ENCODE assay signal across 12 mouse cellular contexts in the genomic region with DNA sequence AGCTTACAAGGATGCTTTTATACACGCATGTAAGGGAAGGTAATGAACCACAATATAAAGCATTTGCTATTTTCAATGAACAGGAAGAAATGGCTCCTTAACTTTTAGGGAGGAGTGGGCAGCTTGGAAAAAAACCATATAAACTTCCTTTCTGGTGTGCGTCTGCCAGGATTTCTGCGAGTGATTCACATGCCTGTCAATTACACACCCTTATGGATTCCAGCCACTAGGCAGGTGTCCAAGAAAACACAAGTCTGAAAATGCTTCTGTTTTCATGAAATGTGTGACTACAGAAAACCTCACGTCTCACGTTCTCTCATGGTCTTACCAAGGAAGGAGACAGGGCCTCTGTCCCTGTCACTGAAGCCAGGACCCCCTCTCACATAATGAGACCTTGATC.
DNase-seq lines count a peak whose midpoint lies in the region; ATAC-seq and TF ChIP-seq lines count a peak whose summit lies in the region.
"Had no signal": no experiment of that assay in that cellular context is flagged by ENCODE, and none has a peak within 500 bp of the region (broad histone marks: within the 10 kb centered on the region; RNA-seq: fewer than 3 reads in every experiment).

No protein-coding gene starts in this region.

- H3K9ac ChIP-seq in hindbrain, postnatal 0 days (replicated peaks; ENCODE audit: low read length): no peak overlapping the region
- no peak overlapping the region for H3K9ac ChIP-seq in hindbrain, embryonic 13.5 days
- H3K9ac ChIP-seq: heart, embryonic 13.5 days; neural tube, embryonic 12.5 days; stomach, embryonic 15.5 days had no signal

- no peak for ATAC-seq in hindbrain, postnatal 0 days
- no peak for ATAC-seq in hindbrain, embryonic 13.5 days (ENCODE audit: low FRiP score)

- no peaks in the 10 kb centered on the region for H3K9me3 ChIP-seq in hindbrain, postnatal 0 days (ENCODE audit: low read length)
- H3K9me3 ChIP-seq in hindbrain, embryonic 13.5 days: no peaks in the 10 kb centered on the region
- H3K9me3 ChIP-seq: heart, embryonic 13.5 days; neural tube, embryonic 12.5 days; stomach, embryonic 15.5 days had no signal

- peaks cover 6% of the 10 kb centered on the region; the same call in 1 of the 2 replicates for H3K4me1 ChIP-seq in hindbrain, postnatal 0 days (ENCODE audit: insufficient read depth, low read length)
- peaks cover 21% of the 10 kb centered on the region for H3K4me1 ChIP-seq in hindbrain, embryonic 13.5 days (replicated peaks)
- H3K4me1 ChIP-seq: neural tube, embryonic 12.5 days; stomach, embryonic 15.5 days had no signal

- H3K27me3 ChIP-seq in hindbrain, postnatal 0 days (ENCODE audit: insufficient read depth, low read length): no peaks in the 10 kb centered on the region
- H3K27me3 ChIP-seq in hindbrain, embryonic 13.5 days: no peaks in the 10 kb centered on the region
- H3K27me3 ChIP-seq: heart, embryonic 13.5 days; neural tube, embryonic 12.5 days; stomach, embryonic 15.5 days had no signal

- intact Hi-C loops in left cerebral cortex, postnatal 36 days (cut with DNase I): no loop called here

- no peaks in the 10 kb centered on the region for H3K36me3 ChIP-seq in hindbrain, postnatal 0 days (ENCODE audit: insufficient read depth, low read length)
- H3K36me3 ChIP-seq in hindbrain, embryonic 13.5 days: no peaks in the 10 kb centered on the region
- H3K36me3 ChIP-seq: heart, embryonic 13.5 days; neural tube, embryonic 12.5 days; stomach, embryonic 15.5 days had no signal

- no peak overlapping the region for H3K27ac ChIP-seq in hindbrain, postnatal 0 days
- no peak overlapping the region for H3K27ac ChIP-seq in hindbrain, embryonic 13.5 days
- H3K27ac ChIP-seq: heart, embryonic 13.5 days; kidney, postnatal 0 days; neural tube, embryonic 12.5 days; stomach, embryonic 15.5 days had no signal

- peak; percentile 17 to 27 for DNase-seq in cerebellum, adult 18-20 months
- no peak for DNase-seq in cerebellum, adult 11-12 months
- peak; percentile 37 for DNase-seq in hindbrain, postnatal 0 days (ENCODE audit: low spot score)
- DNase-seq in adipocyte (ENCODE audit: low spot score): peak; percentile 77
- DNase-seq in left cerebral cortex, postnatal 36 days (ENCODE audit: low spot score in 2 of 2): peak; percentile 26 to 29
- DNase-seq in liver: no peak
- DNase-seq in spleen, postnatal 14 days (ENCODE audit: low spot score in 2 of 2): no peak

- WGBS in hindbrain, postnatal 0 days: 33% methylated on average over 5 of the region's 5 CpGs
- WGBS in hindbrain, embryonic 13.5 days: 74% methylated on average over 5 of the region's 5 CpGs

- no peak overlapping the region for H3K4me2 ChIP-seq in hindbrain, postnatal 0 days (ENCODE audit: low read depth, low read length)
- H3K4me2 ChIP-seq in hindbrain, embryonic 13.5 days: no peak overlapping the region
- H3K4me2 ChIP-seq: heart, embryonic 13.5 days; neural tube, embryonic 12.5 days; stomach, embryonic 15.5 days had no signal

- no peak for TF ChIP-seq CTCF in hindbrain, postnatal 0 days (IDR thresholded peaks at IDR 0.05; ENCODE audit: low read depth)

- no peak overlapping the region for H3K4me3 ChIP-seq in hindbrain, postnatal 0 days (ENCODE audit: low read length)
- H3K4me3 ChIP-seq in hindbrain, embryonic 13.5 days: no peak overlapping the region
- H3K4me3 ChIP-seq: heart, embryonic 13.5 days; neural tube, embryonic 12.5 days; stomach, embryonic 15.5 days had no signal

Comparison
In these comparisons a context has a peak if more than half of its experiments do, and no peak if none do; other contexts are left out.
1. DNase-seq: peak in cerebellum, adult 18-20 months (2 of 2), hindbrain, postnatal 0 days (single experiment), adipocyte (single experiment) and left cerebral cortex, postnatal 36 days (2 of 2); none in cerebellum, adult 11-12 months (single experiment), liver (single experiment) and spleen, postnatal 14 days (0 of 2).